8 mouse cellular contexts compared by ENCODE assay signal in the genomic region with DNA sequence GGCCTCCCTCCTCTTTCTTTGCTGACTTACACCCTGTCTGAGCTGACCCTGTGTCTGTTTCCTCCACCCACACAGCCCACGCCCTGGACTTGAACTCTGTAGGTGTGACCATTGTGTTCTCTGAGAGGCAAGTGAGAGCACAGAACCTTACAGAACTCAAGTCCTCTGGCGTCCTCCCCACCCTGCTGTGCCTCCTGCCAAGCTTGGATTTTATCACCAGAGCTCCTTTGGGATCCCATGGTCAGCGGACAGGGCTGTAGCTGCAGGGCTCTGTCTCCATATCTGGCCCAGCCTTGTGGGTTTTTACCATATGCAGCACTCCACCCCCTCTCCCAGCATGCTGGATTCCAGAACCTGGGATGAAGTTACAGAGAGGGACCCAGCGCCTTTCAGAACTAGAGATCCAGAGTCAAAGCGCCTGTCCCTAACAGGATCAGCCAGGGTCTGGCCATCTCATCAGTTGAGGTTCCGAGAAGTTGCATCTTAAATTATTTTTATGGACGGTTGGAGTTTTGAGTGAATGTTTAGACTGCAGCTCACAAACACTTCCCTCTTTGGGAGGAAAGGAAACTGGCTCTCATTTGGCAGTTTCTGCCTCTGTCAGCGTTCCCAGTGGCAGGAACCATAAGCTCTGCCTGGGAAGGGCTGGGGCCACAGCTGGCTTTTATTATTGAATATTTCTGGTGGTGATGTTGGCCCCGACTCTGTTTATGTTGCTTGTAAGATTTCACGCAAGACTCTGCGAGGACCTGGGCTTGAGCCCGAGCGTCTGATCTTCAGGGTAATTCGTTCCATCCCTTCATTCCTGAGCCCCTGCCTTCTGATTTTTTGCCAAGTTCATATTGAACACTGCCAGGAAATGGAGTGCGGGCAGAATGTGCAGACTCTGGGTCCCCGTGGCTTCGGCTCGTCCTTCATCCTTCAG.
A peak's percentile ranks its signal among the peaks of the same experiment; 100 is the strongest.
DNase-seq lines count a peak whose midpoint lies in the region; ATAC-seq and TF ChIP-seq lines count a peak whose summit lies in the region.

No protein-coding gene starts in this region.

- no peaks in the 10 kb centered on the region for H3K27me3 ChIP-seq in embryonic facial prominence, embryonic 11.5 days (ENCODE audit: control insufficient read depth, insufficient read depth, low read length)
- H3K27me3 ChIP-seq in heart, embryonic 10.5 days (ENCODE audit: insufficient read depth, poor library complexity, severe bottlenecking): 0 out of 2 replicates have a peak, but pooled peaks cover 7% of the 10 kb centered on the region
- no peaks in the 10 kb centered on the region for H3K27me3 ChIP-seq in lung, postnatal 0 days (replicated peaks; ENCODE audit: insufficient read depth, low read length)
- H3K27me3 ChIP-seq in small intestine, adult 2 months (ENCODE audit: control insufficient read depth, insufficient read depth, low read length): no peaks in the 10 kb centered on the region

- peak overlapping the region; percentile 14; the same call in 1 of the 2 replicates for H3K4me2 ChIP-seq in embryonic facial prominence, embryonic 11.5 days (ENCODE audit: low read depth, low read length)
- H3K4me2 ChIP-seq in lung, postnatal 0 days (replicated peaks; ENCODE audit: low read depth, low read length): no peak overlapping the region

- H3K4me1 ChIP-seq in embryonic facial prominence, embryonic 11.5 days (ENCODE audit: control insufficient read depth, insufficient read depth, low read length): peaks cover 8% of the 10 kb centered on the region
- H3K4me1 ChIP-seq in heart, embryonic 10.5 days: peaks cover 41% of the 10 kb centered on the region
- H3K4me1 ChIP-seq in lung, postnatal 0 days (ENCODE audit: insufficient read depth, low read depth, low read length): peaks cover 7% of the 10 kb centered on the region; the same call in 1 of the 2 replicates
- H3K4me1 ChIP-seq in small intestine, adult 2 months (ENCODE audit: control insufficient read depth, insufficient read depth, insufficient read length, low read length): peaks cover 6% of the 10 kb centered on the region; the same call in 1 of the 2 replicates

- no peaks in the 10 kb centered on the region for H3K9me3 ChIP-seq in embryonic facial prominence, embryonic 11.5 days (replicated peaks; ENCODE audit: control insufficient read depth, low read length)
- no peaks in the 10 kb centered on the region for H3K9me3 ChIP-seq in heart, embryonic 10.5 days
- no peaks in the 10 kb centered on the region for H3K9me3 ChIP-seq in lung, postnatal 0 days (ENCODE audit: low read length)

- no peak for TF ChIP-seq POLR2A in small intestine, adult 2 months (IDR thresholded peaks at IDR 0.05; ENCODE audit: low read depth, low read length)

- H3K4me3 ChIP-seq in left cerebral cortex, adult 2 months: no peak overlapping the region
- H3K4me3 ChIP-seq in embryonic facial prominence, embryonic 11.5 days (ENCODE audit: low read depth, low read length): no peak overlapping the region
- H3K4me3 ChIP-seq in heart, embryonic 10.5 days: no peak overlapping the region
- no peak overlapping the region for H3K4me3 ChIP-seq in lung, postnatal 0 days (ENCODE audit: low read depth, low read length)
- H3K4me3 ChIP-seq in small intestine, adult 2 months (ENCODE audit: low read depth, low read length): no peak overlapping the region

- ATAC-seq in embryonic facial prominence, embryonic 11.5 days (replicated peaks; ENCODE audit: insufficient number of reproducible peaks, low FRiP score, low TSS enrichment, low read depth): peak; percentile 88
- peak; percentile 84 for ATAC-seq in lung, postnatal 0 days
- ATAC-seq in monocyte, adult 5-6 weeks (replicated peaks; ENCODE audit: insufficient number of reproducible peaks, low FRiP score, low TSS enrichment, poor library complexity, severe bottlenecking): no peak

- peak overlapping the region; percentile 40; the same call in 1 of the 2 replicates for H3K27ac ChIP-seq in left cerebral cortex, adult 2 months
- peak overlapping the region; percentile 94 for H3K27ac ChIP-seq in embryonic facial prominence, embryonic 11.5 days (replicated peaks; ENCODE audit: low read depth, low read length)
- peak overlapping the region; percentile 69 for H3K27ac ChIP-seq in heart, embryonic 10.5 days
- H3K27ac ChIP-seq in lung, postnatal 0 days (ENCODE audit: low read length): peak overlapping the region; percentile 64
- peak overlapping the region; percentile 54 for H3K27ac ChIP-seq in small intestine, adult 2 months (ENCODE audit: insufficient read depth, low read depth, low read length)

- no peak for TF ChIP-seq CTCF in left cerebral cortex, adult 2 months (IDR thresholded peaks at IDR 0.05)
- no peak; the same call in 1 of the 2 replicates for TF ChIP-seq CTCF in lung, postnatal 0 days (IDR thresholded peaks at IDR 0.05)
- no peak for TF ChIP-seq CTCF in small intestine, adult 2 months (IDR thresholded peaks at IDR 0.05; ENCODE audit: extremely low read depth, insufficient read length, insufficient replicate concordance, low read depth, low read length)

- intact Hi-C loops in left cerebral cortex, adult 2 months (cut with DNase I): no loop called here

- peak overlapping the region; percentile 14 for H3K9ac ChIP-seq in embryonic facial prominence, embryonic 11.5 days (replicated peaks; ENCODE audit: low read length)
- H3K9ac ChIP-seq in lung, postnatal 0 days (replicated peaks; ENCODE audit: low read depth): no peak overlapping the region

- WGBS in embryonic facial prominence, embryonic 11.5 days: 30% methylated on average over 18 of the region's 18 CpGs
- 56% methylated on average over 18 of the region's 18 CpGs for WGBS in heart, embryonic 10.5 days
- 31% methylated on average over 18 of the region's 18 CpGs for WGBS in lung, postnatal 0 days
- 56% methylated on average over 18 of the region's 18 CpGs for WGBS in small intestine, adult 2 months

- H3K36me3 ChIP-seq in embryonic facial prominence, embryonic 11.5 days (replicated peaks; ENCODE audit: control insufficient read depth, insufficient read depth, low read depth, low read length): no peaks in the 10 kb centered on the region
- H3K36me3 ChIP-seq in heart, embryonic 10.5 days: no peaks in the 10 kb centered on the region
- no peaks in the 10 kb centered on the region for H3K36me3 ChIP-seq in lung, postnatal 0 days (ENCODE audit: insufficient read depth, low read length)
- H3K36me3 ChIP-seq in small intestine, adult 2 months (ENCODE audit: control insufficient read depth, insufficient read depth, low read length): no peaks in the 10 kb centered on the region

- TF ChIP-seq EP300 in lung, postnatal 0 days (IDR thresholded peaks at IDR 0.05): peak; percentile 67

- peak in 1 of 2 experiments; percentile 20 for DNase-seq in left cerebral cortex, adult 2 months (ENCODE audit: extremely low spot score in 1 of 2, low spot score in 2 of 2)
- DNase-seq in left cerebral cortex, adult 11 months (ENCODE audit: low spot score): no peak
- DNase-seq in embryonic facial prominence, embryonic 11.5 days (ENCODE audit: low spot score): peak; percentile 93
- no peak for DNase-seq in heart, embryonic 10.5 days (ENCODE audit: low spot score)
- DNase-seq in kidney, adult 8-10 months: peak; percentile 34 to 50
- peak; percentile 90 for DNase-seq in lung, postnatal 0 days (ENCODE audit: low spot score)

Comparison
In these comparisons a context has a peak if more than half of its experiments do, and no peak if none do; other contexts are left out.
1. DNase-seq: peak in embryonic facial prominence, embryonic 11.5 days (single experiment), kidney, adult 8-10 months (2 of 2) and lung, postnatal 0 days (single experiment); none in left cerebral cortex, adult 11 months (single experiment) and heart, embryonic 10.5 days (single experiment).
2. H3K27ac ChIP-seq: peak in every context shown above with its lines; median percentile 94 in embryonic facial prominence, embryonic 11.5 days; 69 in heart, embryonic 10.5 days; 64 in lung, postnatal 0 days; 54 in small intestine, adult 2 months; 40 in left cerebral cortex, adult 2 months.